Mouse (Mus musculus) megakaryocyte, embryonic 14.5 days (primary cell): ENCODE results near the gene Meox1.

Source experiments
- FLI1 ChIP-seq: IDR thresholded peaks from 2 replicates; pipeline ENCODE4 v1.6.1; 2012; ENCODE audit warnings: low read length, inconsistent platforms, mixed read lengths
- GATA1 ChIP-seq: IDR thresholded peaks from 3 replicates; pipeline ENCODE4 v1.6.1; 2012; ENCODE audit warnings: mixed read lengths, low read length, inconsistent platforms, borderline replicate concordance

DNA sequence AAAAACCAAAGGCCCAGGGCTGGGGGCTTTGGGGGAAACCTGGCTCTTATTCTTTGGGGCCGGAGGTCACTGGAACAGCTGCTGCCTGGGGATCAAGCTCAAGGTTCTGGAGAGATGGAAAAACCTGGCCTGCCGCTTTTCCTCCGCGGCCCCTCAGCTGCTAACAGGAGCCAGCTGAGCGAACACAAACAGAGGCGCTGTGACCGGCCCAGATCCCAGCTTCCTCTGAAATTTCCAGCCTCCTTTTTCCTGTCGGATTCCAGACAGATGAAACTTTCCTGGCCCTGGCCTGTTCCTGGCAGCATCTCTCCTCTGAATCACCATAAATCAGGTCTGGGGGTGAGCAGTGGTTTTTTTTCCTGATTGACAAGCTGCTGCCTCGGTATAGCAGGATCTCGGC is 64.1 kb downstream of the Meox1 start:
- TF ChIP-seq FLI1 (no peak), GATA1 (no peak)
